Mouse (Mus musculus) yolk sac, embryonic 10.5 days (tissue): ENCODE measurements around the gene Maged1.
A peak's percentile ranks its signal among the peaks of the same experiment; 100 is the strongest.
"Not testable (repeated sequence)": the region's sequence is repeated elsewhere in the genome, so short reads cannot be mapped to it uniquely, and the experiment has no call there.

Source experiments
- DNase-seq: peaks from one replicate; pipeline ENCODE4 v3.0.0-alpha.2; 2017; ENCODE audit warnings: low spot score

Maged1 gene

GRCm38 (mm10) chrX:94541918-94542355 is at the start of gene Maged1:
Gene Maged1, minus strand, starts transcription at chrX:94542143.
- peak; percentile 93 for DNase-seq

GRCm38 (mm10) chrX:94580251-94580650 is 38.3 kb upstream of the Maged1 start:
- DNase-seq: no peak

GRCm38 (mm10) chrX:94564694-94565093 is 22.8 kb upstream of the Maged1 start:
- no peak for DNase-seq

GRCm38 (mm10) chrX:94562392-94562791 is 20.4 kb upstream of the Maged1 start:
- DNase-seq: no peak

GRCm38 (mm10) chrX:94548227-94548626 is 6.3 kb upstream of the Maged1 start:
- DNase-seq: no peak

GRCm38 (mm10) chrX:94545941-94546340 is 4.0 kb upstream of the Maged1 start:
- DNase-seq: no peak

- DNase-seq: no peak
These were observed 3.0 kb upstream of the Maged1 start for GRCm38 (mm10) chrX:94544923-94545322.

GRCm38 (mm10) chrX:94542536-94542935 is 593 bp upstream of the Maged1 start:
- no peak for DNase-seq

GRCm38 (mm10) chrX:94541206-94541605 is 737 bp downstream of the Maged1 start:
- DNase-seq: peak; percentile 11

- peak; percentile 35 for DNase-seq
These were observed 1.4 kb downstream of the Maged1 start for GRCm38 (mm10) chrX:94540341-94541201.

GRCm38 (mm10) chrX:94534346-94534745 is 7.6 kb downstream of the Maged1 start:
- no peak for DNase-seq

GRCm38 (mm10) chrX:94530301-94530700 is 11.6 kb downstream of the Maged1 start:
- DNase-seq: no peak

GRCm38 (mm10) chrX:94522166-94522565 is 19.8 kb downstream of the Maged1 start:
- DNase-seq: no peak

GRCm38 (mm10) chrX:94508442-94508819 is 33.5 kb downstream of the Maged1 start:
- DNase-seq: no peak

GRCm38 (mm10) chrX:94507698-94508441 is 34.1 kb downstream of the Maged1 start:
- not testable (repeated sequence) for DNase-seq

- DNase-seq: no peak
These were observed 55.7 kb downstream of the Maged1 start for GRCm38 (mm10) chrX:94486001-94486792.
